Mouse (Mus musculus): ENCODE measurements around the gene Irf7.

DNA sequence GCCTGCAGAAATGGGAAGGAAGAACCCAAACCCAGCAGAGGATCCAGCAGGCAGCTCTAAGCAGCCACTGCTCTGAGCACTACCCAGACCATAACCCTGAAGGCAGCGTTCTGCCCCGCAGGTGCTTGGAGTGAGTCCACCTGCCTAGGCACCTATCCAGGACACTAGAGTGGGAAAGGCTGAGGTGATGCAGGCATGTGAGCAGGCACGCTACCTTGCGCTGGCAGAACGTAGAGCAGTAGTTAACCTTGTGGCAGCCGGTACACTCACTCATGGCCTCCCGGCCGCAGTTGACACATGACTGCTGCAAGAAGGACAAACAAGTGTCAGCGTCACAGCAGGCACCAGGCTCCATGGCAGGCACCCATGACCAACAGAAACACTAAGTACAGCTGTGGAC is 35.1 kb upstream of the Irf7 start:
- no peak for TF ChIP-seq ZNF384 (IDR thresholded peaks at IDR 0.05; ENCODE audit: low read depth, low read length)
- TF ChIP-seq MAFK (IDR thresholded peaks at IDR 0.05; ENCODE audit: insufficient read depth, low read depth, low read length): no peak
- no peak for TF ChIP-seq CHD2 (IDR thresholded peaks at IDR 0.05; ENCODE audit: low read depth, low read length)
